Mouse (Mus musculus) ES-Bruce4 (cell line): Measurements from ENCODE around the gene Gm49661.

Experiments
- CTCF ChIP-seq: IDR thresholded peaks from one replicate; pipeline ENCODE4 v1.8.1; 2011; ENCODE audit warnings: low read depth, low read length
- EP300 ChIP-seq: IDR thresholded peaks from 2 replicates; pipeline ENCODE4 v1.6.1; 2011; ENCODE audit warnings: low read depth, low read length; ENCODE audit not compliant: insufficient read depth
- POLR2A ChIP-seq: IDR thresholded peaks from one replicate; pipeline ENCODE4 v1.8.1; 2011; ENCODE audit warnings: low read length; ENCODE audit not compliant: insufficient read depth

- TF ChIP-seq POLR2A (no peak), CTCF (no peak), EP300 (no peak)
Observed at GRCm38 (mm10) chr8:84937620-84938485, 31.4 kb downstream of the Gm49661 start.
